Mouse (Mus musculus): ENCODE results near the gene Ift122.

Gene Ift122

GRCm38 (mm10) chr6:115961743-115962142 lies 108.5 kb downstream of the Ift122 start:
- no peak for DNase-seq

GRCm38 (mm10) chr6:115962439-115963085 lies 109.3 kb downstream of the Ift122 start:
- no peak for DNase-seq

GRCm38 (mm10) chr6:115963656-115964055 lies 110.4 kb downstream of the Ift122 start:
- DNase-seq: no peak

- DNase-seq: no peak
Observed at GRCm38 (mm10) chr6:115966227-115966966, 113.1 kb downstream of the Ift122 start.

GRCm38 (mm10) chr6:115967291-115967880 lies 114.1 kb downstream of the Ift122 start:
- DNase-seq: no peak

- DNase-seq: no peak
Observed at GRCm38 (mm10) chr6:115968086-115968485, 114.8 kb downstream of the Ift122 start.

GRCm38 (mm10) chr6:115968700-115969099 lies 115.4 kb downstream of the Ift122 start:
- DNase-seq: no peak

- DNase-seq: no peak
Observed at GRCm38 (mm10) chr6:115969103-115969502, 115.8 kb downstream of the Ift122 start.

GRCm38 (mm10) chr6:115969952-115970351 lies 116.7 kb downstream of the Ift122 start:
- no peak for DNase-seq

- DNase-seq: peak; percentile 66 to 78
Observed at GRCm38 (mm10) chr6:115971273-115972060, 118.2 kb downstream of the Ift122 start.

- peak in 1 of 2 experiments; percentile 79 for DNase-seq
Observed at GRCm38 (mm10) chr6:115972083-115972764, 119.0 kb downstream of the Ift122 start.

GRCm38 (mm10) chr6:115973139-115973875 lies 120.0 kb downstream of the Ift122 start:
- DNase-seq: no peak

GRCm38 (mm10) chr6:115973881-115974662 lies 120.8 kb downstream of the Ift122 start:
- no peak for DNase-seq

GRCm38 (mm10) chr6:115975606-115976005 lies 122.3 kb downstream of the Ift122 start:
- no peak for DNase-seq

Data from lung, postnatal 4 days (tissue).